Mouse (Mus musculus) limb, embryonic 11.5 days (tissue): ENCODE measurements around the gene Gdf7. TPM values are rescaled to one million over a fixed set of nuclear protein-coding genes. Genes with fewer than 3 reads are reported as not detected.

Experiments
- ATAC-seq: fragments of 200-750 bp; cut with Nextera tagmentation; 2 replicates; pipeline ENCODE4 v1.8.0; 2017; ENCODE audit warnings: low read depth; ENCODE audit not compliant: insufficient number of reproducible peaks, low FRiP score, low TSS enrichment
- DNase-seq: peaks from one replicate; pipeline ENCODE4 v3.0.0-alpha.2; 2015; ENCODE audit warnings: low spot score
- H3K27ac ChIP-seq: fragments of 300-500 bp; sonication (generic); replicated peaks from 2 replicates; pipeline ENCODE4 v1.5.1; 2014; ENCODE audit warnings: low read depth, mild to moderate bottlenecking, low read length
- H3K27me3 ChIP-seq: fragments of 300-500 bp; sonication (generic); 2 replicates; pipeline ENCODE4 v1.6.1; 2014; ENCODE audit warnings: mild to moderate bottlenecking, low read length, mixed read lengths; ENCODE audit not compliant: control insufficient read depth, insufficient read depth
- H3K36me3 ChIP-seq: fragments of 300-500 bp; sonication (generic); 2 replicates; pipeline ENCODE4 v1.6.1; 2014; ENCODE audit warnings: mild to moderate bottlenecking, low read length, moderate library complexity, mixed read lengths; ENCODE audit not compliant: control insufficient read depth, insufficient read depth
- H3K4me1 ChIP-seq: fragments of 300-500 bp; sonication (generic); 2 replicates; pipeline ENCODE4 v1.6.1; 2014; ENCODE audit warnings: low read length, mixed read lengths; ENCODE audit not compliant: control insufficient read depth, insufficient read depth
- H3K4me2 ChIP-seq: fragments of 300-500 bp; sonication (generic); 2 replicates; pipeline ENCODE4 v1.6.1; 2014; ENCODE audit warnings: low read depth, mild to moderate bottlenecking, moderate library complexity; ENCODE audit not compliant: severe bottlenecking
- H3K4me3 ChIP-seq: fragments of 300-500 bp; sonication (generic); 2 replicates; pipeline ENCODE4 v1.5.1; 2014; ENCODE audit warnings: low read depth, low read length
- H3K9ac ChIP-seq: fragments of 300-500 bp; sonication (generic); 2 replicates; pipeline ENCODE4 v1.6.1; 2014; ENCODE audit warnings: mild to moderate bottlenecking, low read length
- H3K9me3 ChIP-seq: fragments of 300-500 bp; sonication (generic); 2 replicates; pipeline ENCODE4 v1.6.1; 2016; ENCODE audit warnings: low read length; ENCODE audit not compliant: control insufficient read depth
- WGBS: fragments of 180-500 bp; shearing (Covaris S2); extraction: QIAGEN DNeasy Blood & Tissue Kit; methylation state at CpG from one replicate; pipeline ENCODE4 v1.1.7; 2014; 5-methylcytosine and 5-hydroxymethylcytosine counted together
- polyA plus RNA-seq: library from polyadenylated mRNA; unstranded; fragments of >200 nt; fragmentation: Nextera tagmentation; extraction: Ambion mirVana; gene quantifications from 2 replicates; pipeline ENCODE4 v1.2.1, GENCODE M21; 2014

Gdf7 gene
- polyA plus RNA-seq, 1 experiment from 2014 or later: 0.13 TPM

- Histone ChIP-seq H3K9ac (no peak overlapping the region), H3K4me3 (no peak overlapping the region), H3K36me3 (0 out of 2 replicates have a peak, but pooled peaks cover 2% of the 10 kb centered on the region), H3K9me3 (no peaks in the 10 kb centered on the region), H3K27me3 (no peaks in the 10 kb centered on the region), H3K4me1 (no peaks in the 10 kb centered on the region), H3K27ac (no peak overlapping the region), H3K4me2 (no peak overlapping the region)
- 61% methylated on average over 13 of the region's 13 CpGs for WGBS
- ATAC-seq (no peak), DNase-seq (no peak)
Measured at GRCm38 (mm10) chr12:8339591-8340319, 38.0 kb upstream of the Gdf7 start.

- ATAC-seq: no peak
- WGBS: 81% methylated on average over 8 of the region's 8 CpGs
Measured at GRCm38 (mm10) chr12:8338918-8339317, 37.2 kb upstream of the Gdf7 start.

GRCm38 (mm10) chr12:8338491-8338890, 36.7 kb upstream of the Gdf7 start:
- 50% methylated on average over 4 of the region's 4 CpGs for WGBS
- Histone ChIP-seq H3K27ac (no peak overlapping the region), H3K27me3 (no peaks in the 10 kb centered on the region)

More at GRCm38 (mm10) chr12:8338918-8339317, 37.2 kb upstream of the Gdf7 start:
- Histone ChIP-seq H3K9ac (no peak overlapping the region), H3K36me3 (0 out of 2 replicates have a peak, but pooled peaks cover 2% of the 10 kb centered on the region), H3K27me3 (no peaks in the 10 kb centered on the region), H3K27ac (no peak overlapping the region), H3K4me2 (no peak overlapping the region), H3K4me3 (no peak overlapping the region), H3K9me3 (no peaks in the 10 kb centered on the region), H3K4me1 (no peaks in the 10 kb centered on the region)
- no peak for DNase-seq

DNA sequence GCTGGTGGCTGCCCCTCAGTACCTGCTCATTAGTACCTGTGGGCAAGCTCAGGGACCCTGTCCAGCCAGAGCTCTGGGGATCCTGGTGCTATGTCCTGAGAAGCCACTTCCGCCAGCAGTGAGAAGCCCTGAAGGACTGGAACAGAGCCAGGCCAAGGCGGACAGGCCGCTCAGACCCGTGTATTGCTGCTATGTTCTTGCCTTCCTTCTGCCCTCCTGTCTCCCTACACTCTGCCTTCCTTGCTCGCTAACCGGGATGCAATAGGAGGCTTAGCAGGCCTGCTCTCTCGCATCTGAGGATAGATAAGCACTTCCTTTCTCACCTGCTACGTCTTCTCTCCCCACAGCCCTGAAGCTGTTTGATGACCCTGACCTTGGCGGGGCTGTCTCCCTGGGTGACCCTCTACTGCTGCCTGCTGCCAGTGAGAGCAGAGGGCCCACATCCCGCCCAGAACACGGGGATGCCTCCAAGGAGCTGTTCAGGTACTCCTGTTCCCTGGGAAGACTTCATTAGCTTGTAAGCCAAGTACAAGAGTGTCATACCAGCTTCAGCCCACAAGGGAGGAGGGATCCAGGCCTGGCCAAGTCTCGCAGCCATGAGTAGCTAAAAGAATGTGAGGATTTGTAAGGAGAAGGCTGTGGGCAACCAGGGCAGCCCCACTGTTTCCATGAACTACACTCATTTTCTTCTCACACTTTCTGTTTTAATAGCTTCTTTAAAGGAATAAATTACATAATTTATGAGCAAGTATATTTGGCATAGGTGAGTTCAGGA, 35.7 kb upstream of the Gdf7 start:
- Histone ChIP-seq H3K9ac (no peak overlapping the region), H3K4me3 (no peak overlapping the region), H3K36me3 (0 out of 2 replicates have a peak, but pooled peaks cover 2% of the 10 kb centered on the region), H3K27ac (no peak overlapping the region), H3K4me1 (no peaks in the 10 kb centered on the region), H3K9me3 (no peaks in the 10 kb centered on the region), H3K27me3 (no peaks in the 10 kb centered on the region), H3K4me2 (no peak overlapping the region)
- DNase-seq (no peak), ATAC-seq (no peak)
- 79% methylated on average over 12 of the region's 12 CpGs for WGBS

More at GRCm38 (mm10) chr12:8338491-8338890, 36.7 kb upstream of the Gdf7 start:
- H3K4me3 ChIP-seq: no peak overlapping the region
- DNase-seq (no peak), ATAC-seq (no peak)
- H3K9me3 ChIP-seq: no peaks in the 10 kb centered on the region
- H3K36me3 ChIP-seq: 0 out of 2 replicates have a peak, but pooled peaks cover 2% of the 10 kb centered on the region
- H3K9ac ChIP-seq: no peak overlapping the region
- H3K4me2 ChIP-seq: no peak overlapping the region
- no peaks in the 10 kb centered on the region for H3K4me1 ChIP-seq

DNA sequence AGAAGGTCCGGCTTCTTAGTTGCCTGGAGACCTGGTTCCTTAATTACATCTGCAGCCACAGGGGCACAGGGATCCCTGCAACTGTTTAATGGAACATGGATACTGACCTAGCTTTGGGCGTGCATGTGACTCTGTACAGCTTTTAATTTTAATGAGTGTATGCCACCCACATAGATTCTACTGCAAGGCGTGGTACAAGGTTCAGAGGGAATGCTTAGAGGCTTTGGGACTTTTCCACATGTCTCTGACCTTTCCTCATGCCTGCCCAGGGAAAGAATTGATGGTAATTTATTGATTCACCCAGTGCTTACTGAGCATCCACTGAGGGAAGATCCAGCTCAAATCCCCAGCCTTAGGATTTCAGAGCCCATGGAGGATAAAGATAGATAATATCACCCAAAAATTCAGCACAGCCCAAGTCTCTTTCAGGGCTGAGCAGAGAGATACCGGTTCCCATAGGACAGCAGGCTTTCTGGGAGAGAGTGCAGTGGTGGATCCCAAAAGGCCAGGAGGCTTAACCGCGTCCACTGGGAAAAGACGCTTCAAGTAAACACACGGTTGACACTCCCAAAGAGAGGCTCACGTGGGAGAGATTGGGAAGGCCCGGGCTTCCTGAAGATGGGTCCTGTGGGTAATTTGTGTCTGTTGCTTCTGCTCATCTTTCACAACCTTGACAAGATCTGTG, 35.0 kb upstream of the Gdf7 start:
- WGBS: 82% methylated on average over 10 of the region's 10 CpGs
- ATAC-seq (no peak), DNase-seq (no peak)
- no peaks in the 10 kb centered on the region for H3K27me3 ChIP-seq
- H3K4me3 ChIP-seq: no peak overlapping the region
- no peak overlapping the region for H3K9ac ChIP-seq
- no peaks in the 10 kb centered on the region for H3K9me3 ChIP-seq
- H3K4me1 ChIP-seq: no peaks in the 10 kb centered on the region
- no peak overlapping the region for H3K4me2 ChIP-seq
- no peak overlapping the region for H3K27ac ChIP-seq
- 0 out of 2 replicates have a peak, but pooled peaks cover 2% of the 10 kb centered on the region for H3K36me3 ChIP-seq

DNA sequence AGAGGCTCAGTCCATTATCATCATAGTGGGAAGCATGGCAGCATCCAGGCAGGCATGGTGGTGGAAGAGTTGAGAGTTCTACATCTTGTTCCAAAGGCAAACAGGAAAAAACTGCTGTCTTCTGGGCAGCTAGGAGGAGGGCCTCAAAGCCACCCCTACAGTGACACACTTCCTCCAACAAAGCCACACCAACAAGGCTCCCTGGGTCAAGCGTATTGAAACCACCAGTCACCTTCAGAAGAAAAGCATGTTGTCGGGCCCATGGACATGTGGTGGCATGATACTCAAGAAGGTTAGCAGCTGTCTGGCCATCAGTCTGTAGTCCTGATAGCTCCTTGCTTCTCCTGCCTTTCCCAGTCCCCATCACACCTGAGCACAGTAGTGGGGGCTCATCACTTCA, 33.7 kb upstream of the Gdf7 start:
- Histone ChIP-seq H3K36me3 (0 out of 2 replicates have a peak, but pooled peaks cover 2% of the 10 kb centered on the region), H3K27ac (no peak overlapping the region), H3K4me3 (no peak overlapping the region), H3K4me1 (no peaks in the 10 kb centered on the region), H3K27me3 (no peaks in the 10 kb centered on the region), H3K9me3 (no peaks in the 10 kb centered on the region), H3K9ac (no peak overlapping the region), H3K4me2 (no peak overlapping the region)
- DNase-seq (no peak), ATAC-seq (no peak)
- 92% methylated on average over 2 of the region's 2 CpGs for WGBS

DNA sequence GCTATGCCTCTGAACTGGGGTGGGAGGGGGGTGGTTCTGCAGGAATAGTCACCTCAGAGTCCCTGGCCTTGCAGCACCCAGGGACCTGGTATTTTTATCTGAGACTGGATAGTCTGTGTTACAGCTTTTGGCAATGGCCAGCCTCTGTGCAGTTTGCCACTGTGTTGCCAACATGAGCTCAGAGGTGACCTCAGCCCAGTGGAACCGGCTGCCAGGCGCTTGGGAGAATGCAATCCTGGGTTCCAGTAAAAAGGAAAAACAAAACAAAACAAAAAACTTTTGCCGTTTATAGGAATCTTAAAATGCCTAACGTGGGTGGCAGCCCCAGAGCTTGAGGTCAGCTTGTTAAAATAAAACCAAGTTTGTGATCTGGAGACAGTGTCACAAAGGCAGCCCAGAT, 32.5 kb upstream of the Gdf7 start:
- no peak overlapping the region for H3K4me3 ChIP-seq
- no peak overlapping the region for H3K4me2 ChIP-seq
- 0 out of 2 replicates have a peak, but pooled peaks cover 2% of the 10 kb centered on the region for H3K36me3 ChIP-seq
- DNase-seq (no peak), ATAC-seq (no peak)
- no peak overlapping the region for H3K9ac ChIP-seq
- H3K27me3 ChIP-seq: no peaks in the 10 kb centered on the region
- WGBS: 84% methylated on average over 4 of the region's 4 CpGs
- H3K27ac ChIP-seq: no peak overlapping the region
- no peaks in the 10 kb centered on the region for H3K9me3 ChIP-seq
- no peaks in the 10 kb centered on the region for H3K4me1 ChIP-seq

DNA sequence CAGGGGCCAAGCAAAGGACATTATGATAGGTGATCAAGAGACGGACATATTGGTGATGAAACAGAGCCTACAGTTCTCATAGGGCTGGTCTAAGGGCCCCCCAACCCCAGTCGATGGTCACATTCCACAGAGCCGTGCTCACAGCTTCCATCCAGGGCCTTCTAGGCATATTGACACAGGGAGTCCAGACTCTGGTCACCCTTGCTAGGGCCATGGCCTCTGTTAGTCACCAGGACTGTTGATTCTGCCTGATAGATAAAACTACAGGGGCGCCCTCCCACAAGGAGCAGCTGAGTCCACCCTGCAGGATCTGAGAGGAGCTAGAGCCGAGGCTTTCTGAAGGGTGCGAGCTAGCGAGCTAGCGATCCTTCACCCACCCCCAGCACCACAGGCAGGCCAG, 31.9 kb upstream of the Gdf7 start:
- Histone ChIP-seq H3K9ac (no peak overlapping the region), H3K27me3 (no peaks in the 10 kb centered on the region), H3K4me2 (no peak overlapping the region), H3K9me3 (no peaks in the 10 kb centered on the region), H3K4me3 (no peak overlapping the region), H3K4me1 (no peaks in the 10 kb centered on the region), H3K36me3 (0 out of 2 replicates have a peak, but pooled peaks cover 2% of the 10 kb centered on the region), H3K27ac (no peak overlapping the region)
- DNase-seq (no peak), ATAC-seq (no peak)
- WGBS: 86% methylated on average over 8 of the region's 8 CpGs
